Mouse (Mus musculus): Measurements from ENCODE around the gene Sh3tc1. TPM values are rescaled to one million over a fixed set of nuclear protein-coding genes. Genes with fewer than 3 reads are reported as not detected.

The Sh3tc1 gene
- polyA plus RNA-seq, 1 experiment from 2014 or later: 7.8 TPM

- WGBS: 80% methylated on average over 9 of the region's 9 CpGs
- peaks cover 16% of the 10 kb centered on the region for H3K4me1 ChIP-seq
- no peak overlapping the region for H3K27ac ChIP-seq
Measured at GRCm38 (mm10) chr5:35662021-35662545, 77.7 kb downstream of the Sh3tc1 start.

GRCm38 (mm10) chr5:35661210-35661609 lies 78.6 kb downstream of the Sh3tc1 start:
- no peak overlapping the region for H3K4me3 ChIP-seq
- H3K9me3 ChIP-seq: no peaks in the 10 kb centered on the region
- peaks cover 31% of the 10 kb centered on the region; the same call in 1 of the 2 replicates for H3K27me3 ChIP-seq (ENCODE audit: insufficient read depth, poor library complexity, severe bottlenecking)
- WGBS: 64% methylated on average over 6 of the region's 6 CpGs
- DNase-seq (ENCODE audit: low spot score): no peak
- H3K36me3 ChIP-seq: no peaks in the 10 kb centered on the region
- peaks cover 14% of the 10 kb centered on the region for H3K4me1 ChIP-seq
- H3K27ac ChIP-seq: no peak overlapping the region

More at GRCm38 (mm10) chr5:35662021-35662545, 77.7 kb downstream of the Sh3tc1 start:
- Histone ChIP-seq H3K36me3 (no peaks in the 10 kb centered on the region), H3K9me3 (no peaks in the 10 kb centered on the region), H3K27me3 (ENCODE audit: insufficient read depth, poor library complexity, severe bottlenecking) (peaks cover 31% of the 10 kb centered on the region; the same call in 1 of the 2 replicates), H3K4me3 (no peak overlapping the region)
- no peak for DNase-seq (ENCODE audit: low spot score)

- Histone ChIP-seq H3K4me1 (peaks cover 14% of the 10 kb centered on the region), H3K27me3 (ENCODE audit: insufficient read depth, poor library complexity, severe bottlenecking) (peaks cover 26% of the 10 kb centered on the region; the same call in 1 of the 2 replicates), H3K36me3 (no peaks in the 10 kb centered on the region), H3K4me3 (no peak overlapping the region), H3K27ac (no peak overlapping the region), H3K9me3 (no peaks in the 10 kb centered on the region)
- 51% methylated on average over 3 of the region's 3 CpGs for WGBS
- no peak for DNase-seq (ENCODE audit: low spot score)
Measured at GRCm38 (mm10) chr5:35659503-35659902, 80.3 kb downstream of the Sh3tc1 start.

- no peak overlapping the region for H3K27ac ChIP-seq
- peaks cover 12% of the 10 kb centered on the region; the same call in 1 of the 2 replicates for H3K27me3 ChIP-seq (ENCODE audit: insufficient read depth, poor library complexity, severe bottlenecking)
- H3K4me3 ChIP-seq: no peak overlapping the region
- peaks cover 18% of the 10 kb centered on the region; the same call in 1 of the 2 replicates for H3K4me1 ChIP-seq
- 88% methylated on average over 10 of the region's 10 CpGs for WGBS
- DNase-seq (ENCODE audit: low spot score): no peak
- no peaks in the 10 kb centered on the region for H3K9me3 ChIP-seq
- H3K36me3 ChIP-seq: no peaks in the 10 kb centered on the region
Measured at GRCm38 (mm10) chr5:35655753-35656485, 83.9 kb downstream of the Sh3tc1 start.

- H3K9me3 ChIP-seq: no peaks in the 10 kb centered on the region
- no peaks in the 10 kb centered on the region for H3K36me3 ChIP-seq
- peaks cover 8% of the 10 kb centered on the region; the same call in 1 of the 2 replicates for H3K4me1 ChIP-seq
- no peak for DNase-seq (ENCODE audit: low spot score)
- H3K27ac ChIP-seq: no peak overlapping the region
- peaks cover 11% of the 10 kb centered on the region; the same call in 1 of the 2 replicates for H3K27me3 ChIP-seq (ENCODE audit: insufficient read depth, poor library complexity, severe bottlenecking)
- no peak overlapping the region for H3K4me3 ChIP-seq
- 71% methylated on average over 9 of the region's 9 CpGs for WGBS
Measured at GRCm38 (mm10) chr5:35653743-35654395, 85.9 kb downstream of the Sh3tc1 start.

GRCm38 (mm10) chr5:35652872-35653271 lies 86.9 kb downstream of the Sh3tc1 start:
- WGBS: 83% methylated on average over 13 of the region's 13 CpGs
- peaks cover 8% of the 10 kb centered on the region; the same call in 1 of the 2 replicates for H3K4me1 ChIP-seq
- no peak overlapping the region for H3K27ac ChIP-seq
- no peak for DNase-seq (ENCODE audit: low spot score)
- H3K4me3 ChIP-seq: no peak overlapping the region
- H3K36me3 ChIP-seq: no peaks in the 10 kb centered on the region
- 0 out of 2 replicates have a peak, but pooled peaks cover 10% of the 10 kb centered on the region for H3K27me3 ChIP-seq (ENCODE audit: insufficient read depth, poor library complexity, severe bottlenecking)
- no peaks in the 10 kb centered on the region for H3K9me3 ChIP-seq

GRCm38 (mm10) chr5:35652319-35652718 lies 87.5 kb downstream of the Sh3tc1 start:
- H3K36me3 ChIP-seq: no peaks in the 10 kb centered on the region
- 72% methylated on average over 3 of the region's 3 CpGs for WGBS
- no peaks in the 10 kb centered on the region for H3K9me3 ChIP-seq
- H3K27me3 ChIP-seq (ENCODE audit: insufficient read depth, poor library complexity, severe bottlenecking): 0 out of 2 replicates have a peak, but pooled peaks cover 13% of the 10 kb centered on the region
- no peak overlapping the region for H3K4me3 ChIP-seq
- peaks cover 8% of the 10 kb centered on the region; the same call in 1 of the 2 replicates for H3K4me1 ChIP-seq
- H3K27ac ChIP-seq: no peak overlapping the region
- no peak for DNase-seq (ENCODE audit: low spot score)

- Histone ChIP-seq H3K9me3 (no peaks in the 10 kb centered on the region), H3K27ac (no peak overlapping the region), H3K4me1 (peaks cover 8% of the 10 kb centered on the region), H3K36me3 (no peaks in the 10 kb centered on the region), H3K27me3 (ENCODE audit: insufficient read depth, poor library complexity, severe bottlenecking) (0 out of 2 replicates have a peak, but pooled peaks cover 11% of the 10 kb centered on the region), H3K4me3 (no peak overlapping the region)
- 56% methylated on average over 2 of the region's 2 CpGs for WGBS
- DNase-seq (ENCODE audit: low spot score): no peak
Measured at GRCm38 (mm10) chr5:35648230-35648629, 91.6 kb downstream of the Sh3tc1 start.

GRCm38 (mm10) chr5:35647562-35647961 lies 92.2 kb downstream of the Sh3tc1 start:
- H3K27me3 ChIP-seq (ENCODE audit: insufficient read depth, poor library complexity, severe bottlenecking): 0 out of 2 replicates have a peak, but pooled peaks cover 11% of the 10 kb centered on the region
- H3K9me3 ChIP-seq: no peaks in the 10 kb centered on the region
- no peaks in the 10 kb centered on the region for H3K36me3 ChIP-seq
- DNase-seq (ENCODE audit: low spot score): no peak
- no peak overlapping the region for H3K4me3 ChIP-seq
- no peak overlapping the region for H3K27ac ChIP-seq
- WGBS: 78% methylated on average over 4 of the region's 4 CpGs
- peaks cover 8% of the 10 kb centered on the region for H3K4me1 ChIP-seq

Other genes with a start within 250 kb of the Sh3tc1 start
- 5.0 and 8.3 TPM in 2 replicates for gene Cpz, start 214.3 kb downstream of the Sh3tc1 start, polyA plus RNA-seq (2016; fragmentation: Nextera tagmentation; extraction: Ambion mirVana)
- gene Trmt44, start 164.9 kb downstream of the Sh3tc1 start, polyA plus RNA-seq (2016; fragmentation: Nextera tagmentation; extraction: Ambion mirVana): 5.6 and 9.4 TPM in 2 replicates
- gene Acox3, start 156.9 kb downstream of the Sh3tc1 start, polyA plus RNA-seq (2016; fragmentation: Nextera tagmentation; extraction: Ambion mirVana): 9.9 and 10.3 TPM in 2 replicates
- gene Htra3, start 60.2 kb downstream of the Sh3tc1 start, polyA plus RNA-seq (2016; fragmentation: Nextera tagmentation; extraction: Ambion mirVana): 4.6 and 7.2 TPM in 2 replicates
- 1.7 and 2.6 TPM in 2 replicates for gene Ablim2, start 17.9 kb upstream of the Sh3tc1 start, polyA plus RNA-seq (2016; fragmentation: Nextera tagmentation; extraction: Ambion mirVana)
- 21.7 and 27.0 TPM in 2 replicates for gene Afap1, start 153.3 kb upstream of the Sh3tc1 start, polyA plus RNA-seq (2016; fragmentation: Nextera tagmentation; extraction: Ambion mirVana)